In the genomic region with DNA sequence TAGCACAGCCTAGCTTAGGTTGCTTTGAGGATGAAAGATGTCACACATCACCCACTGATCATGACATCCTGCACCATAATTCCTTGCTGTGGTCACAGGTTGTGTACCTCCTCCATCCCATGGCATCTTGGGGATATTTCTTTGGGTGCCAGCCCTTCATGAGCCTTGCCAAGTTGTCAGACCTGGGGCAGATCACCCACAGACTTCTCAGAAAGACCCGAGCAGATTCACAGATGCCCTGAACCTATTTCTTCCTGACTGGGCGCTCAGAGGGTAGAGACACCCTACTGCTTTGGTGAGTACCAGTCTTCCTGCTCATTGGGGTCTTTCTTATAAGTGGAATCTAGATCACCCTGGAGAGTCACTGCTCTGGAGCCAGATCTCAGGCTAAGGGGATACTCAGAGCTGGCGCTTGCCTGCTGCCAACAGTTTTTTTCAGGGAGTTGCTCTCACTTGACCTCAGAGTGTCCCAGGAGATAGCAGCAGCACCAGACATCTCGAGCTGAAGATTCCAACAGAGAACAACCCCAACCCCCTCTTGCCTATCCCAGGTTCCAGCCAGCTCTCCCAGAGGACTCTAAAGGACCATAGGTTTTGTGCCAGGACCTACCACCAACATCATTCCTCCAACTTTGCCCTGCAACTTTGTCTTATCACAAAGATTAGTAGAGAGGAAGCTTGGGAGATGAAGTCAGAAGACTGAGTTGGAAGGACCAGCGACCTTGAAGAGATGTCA, we compare ENCODE assay signal across 22 mouse cellular contexts. TPM values are rescaled to one million over a fixed set of nuclear protein-coding genes. Genes with fewer than 3 reads are reported as not detected.
A peak's percentile ranks its signal among the peaks of the same experiment; 100 is the strongest.
DNase-seq lines count a peak whose midpoint lies in the region; ATAC-seq and TF ChIP-seq lines count a peak whose summit lies in the region.
"Had no signal": no experiment of that assay in that cellular context is flagged by ENCODE, and none has a peak within 500 bp of the region (broad histone marks: within the 10 kb centered on the region; RNA-seq: fewer than 3 reads in every experiment).

No protein-coding gene starts in this region.

- DNase-seq in heart, adult 11 months, result peak; percentile 96
- peak in 1 of 2 experiments; percentile 60 for DNase-seq in heart, adult 2 months
- peak; percentile 23 for DNase-seq in heart, postnatal 25 days (ENCODE audit: low spot score)
- no peak for DNase-seq in kidney, adult 9 months
- DNase-seq in thymus, postnatal 0 days (ENCODE audit: low spot score), result no peak
- DNase-seq: adrenal gland, adult 8-10 months; adrenal gland, postnatal 36 days; B cell, adult 2 months; cerebellum, adult 2 months; cerebellum, postnatal 10 days; gastrocnemius, postnatal 10 days had no signal

- no peak overlapping the region for H3K4me3 ChIP-seq in heart, embryonic 12.5 days
- H3K4me3 ChIP-seq in heart, adult 2 months, result no peak overlapping the region
- no peak overlapping the region for H3K4me3 ChIP-seq in heart, embryonic 13.5 days
- H3K4me3 ChIP-seq in intestine, embryonic 16.5 days (ENCODE audit: low read length), result no peak overlapping the region
- H3K4me3 ChIP-seq: embryonic facial prominence, embryonic 15.5 days; erythroblast, embryonic 14.5 days; forebrain, embryonic 10.5 days; hindbrain, embryonic 15.5 days had no signal

- ATAC-seq in heart, embryonic 12.5 days (ENCODE audit: insufficient number of reproducible peaks, low FRiP score), result no peak
- no peak for ATAC-seq in heart, embryonic 13.5 days (ENCODE audit: extremely low read depth, insufficient number of reproducible peaks, low FRiP score, low TSS enrichment)
- no peak for ATAC-seq in intestine, embryonic 16.5 days
- ATAC-seq: CD4-positive, CD25-positive, alpha-beta regulatory T cell, adult 4 months; forebrain, embryonic 14.5 days; intestine, postnatal 0 days had no signal

- no peak for TF ChIP-seq POLR2A in heart, adult 2 months (IDR thresholded peaks at IDR 0.05; ENCODE audit: insufficient read depth, low read depth, low read length)

- no peaks in the 10 kb centered on the region for H3K27me3 ChIP-seq in heart, embryonic 12.5 days (replicated peaks)
- H3K27me3 ChIP-seq in heart, adult 2 months (ENCODE audit: control insufficient read depth, insufficient read depth, low read length), result no peaks in the 10 kb centered on the region
- H3K27me3 ChIP-seq in heart, embryonic 13.5 days (replicated peaks), result no peaks in the 10 kb centered on the region
- no peaks in the 10 kb centered on the region for H3K27me3 ChIP-seq in intestine, embryonic 16.5 days (replicated peaks; ENCODE audit: control insufficient read depth, insufficient read depth, low read length)
- H3K27me3 ChIP-seq: embryonic facial prominence, embryonic 15.5 days; hindbrain, embryonic 15.5 days had no signal

- H3K79me2 ChIP-seq in heart, adult 2 months (replicated peaks; ENCODE audit: control insufficient read depth, insufficient read depth, low read length), result no peaks in the 10 kb centered on the region

- no peak; the same call in 1 of the 2 replicates for TF ChIP-seq EP300 in heart, adult 2 months (IDR thresholded peaks at IDR 0.05; ENCODE audit: insufficient read depth, low read depth, low read length)

- H3K4me2 ChIP-seq in heart, embryonic 12.5 days, result no peak overlapping the region
- H3K4me2 ChIP-seq in heart, embryonic 13.5 days, result no peak overlapping the region
- H3K4me2 ChIP-seq in intestine, embryonic 16.5 days (ENCODE audit: low read depth, low read length), result no peak overlapping the region
- H3K4me2 ChIP-seq: embryonic facial prominence, embryonic 15.5 days; hindbrain, embryonic 15.5 days had no signal

- H3K9ac ChIP-seq in heart, embryonic 12.5 days, result no peak overlapping the region
- no peak overlapping the region for H3K9ac ChIP-seq in heart, adult 2 months (ENCODE audit: low read depth, low read length)
- no peak overlapping the region for H3K9ac ChIP-seq in heart, embryonic 13.5 days
- H3K9ac ChIP-seq in intestine, embryonic 16.5 days (ENCODE audit: low read depth, low read length), result no peak overlapping the region
- H3K9ac ChIP-seq: embryonic facial prominence, embryonic 15.5 days; hindbrain, embryonic 15.5 days had no signal

- TF ChIP-seq CTCF in heart, adult 2 months (IDR thresholded peaks at IDR 0.05), result no peak

- WGBS in heart, embryonic 12.5 days, result 51% methylated on average over 5 of the region's 5 CpGs
- 44% methylated on average over 5 of the region's 5 CpGs for WGBS in heart, adult 2 months
- 49% methylated on average over 5 of the region's 5 CpGs for WGBS in heart, embryonic 13.5 days
- WGBS in intestine, embryonic 16.5 days, result 79% methylated on average over 5 of the region's 5 CpGs

- H3K27ac ChIP-seq in heart, embryonic 12.5 days (ENCODE audit: poor library complexity, severe bottlenecking), result no peak overlapping the region
- H3K27ac ChIP-seq in heart, adult 2 months, result peak overlapping the region; percentile 55
- peak overlapping the region; percentile 55; the same call in 1 of the 2 replicates for H3K27ac ChIP-seq in heart, embryonic 13.5 days (replicated peaks)
- H3K27ac ChIP-seq in intestine, embryonic 16.5 days (ENCODE audit: low read length), result no peak overlapping the region
- H3K27ac ChIP-seq: embryonic facial prominence, embryonic 15.5 days; forebrain, embryonic 10.5 days; hindbrain, embryonic 15.5 days had no signal

- no peaks in the 10 kb centered on the region for H3K36me3 ChIP-seq in heart, embryonic 12.5 days
- peaks cover 4% of the 10 kb centered on the region; the same call in 1 of the 2 replicates for H3K36me3 ChIP-seq in heart, adult 2 months (ENCODE audit: control insufficient read depth, insufficient read depth, low read length)
- no peaks in the 10 kb centered on the region for H3K36me3 ChIP-seq in heart, embryonic 13.5 days
- H3K36me3 ChIP-seq in intestine, embryonic 16.5 days (ENCODE audit: control insufficient read depth, insufficient read depth, low read length), result no peaks in the 10 kb centered on the region
- H3K36me3 ChIP-seq: embryonic facial prominence, embryonic 15.5 days; G1E; hindbrain, embryonic 15.5 days had no signal

- H3K9me3 ChIP-seq in heart, embryonic 12.5 days (replicated peaks), result no peaks in the 10 kb centered on the region
- no peaks in the 10 kb centered on the region for H3K9me3 ChIP-seq in heart, embryonic 13.5 days
- H3K9me3 ChIP-seq in intestine, embryonic 16.5 days (ENCODE audit: control insufficient read depth, low read length), result no peaks in the 10 kb centered on the region
- H3K9me3 ChIP-seq: embryonic facial prominence, embryonic 15.5 days; forebrain, embryonic 10.5 days; hindbrain, embryonic 15.5 days had no signal

- H3K4me1 ChIP-seq in heart, embryonic 12.5 days (replicated peaks), result peaks cover 16% of the 10 kb centered on the region
- peaks cover 11% of the 10 kb centered on the region for H3K4me1 ChIP-seq in heart, adult 2 months (ENCODE audit: control insufficient read depth, insufficient read depth, low read length)
- H3K4me1 ChIP-seq in heart, embryonic 13.5 days, result peaks cover 20% of the 10 kb centered on the region
- H3K4me1 ChIP-seq in intestine, embryonic 16.5 days (ENCODE audit: control insufficient read depth, insufficient read depth, low read length), result no peaks in the 10 kb centered on the region; the same call in 1 of the 2 replicates
- H3K4me1 ChIP-seq: embryonic facial prominence, embryonic 15.5 days; hindbrain, embryonic 15.5 days had no signal

- intact Hi-C loops in heart, adult 2 months (cut with DNase I), result no loop called here
- intact Hi-C loops in heart, postnatal 25 days (cut with DNase I), result loop anchor here (2.0 kb wide), 1 partner anchor 16 kb away; no protein-coding TSS in a partner anchor

RNA-seq across cellular contexts. Expression of gene Gnao1, which starts 58.9 kb away (rescaled TPM):
- 18.7 and 19.3 TPM in 2 replicates for polyA plus RNA-seq in heart, embryonic 12.5 days (2016; fragmentation: Nextera tagmentation; extraction: Ambion mirVana)
- 10 to 100 TPM; 22.4 to 23.7 TPM for total RNA-seq in heart, adult 2 months (2021)
- 26.7 and 28.3 TPM in 2 replicates for polyA plus RNA-seq in heart, adult 2 months (2012; rRNA removed)
- 9.2 and 13.2 TPM in 2 replicates for polyA plus RNA-seq in heart, embryonic 13.5 days (2015; fragmentation: Nextera tagmentation; extraction: Ambion mirVana)
- total RNA-seq in heart, postnatal 25 days (2021), result 10 to 100 TPM; 26.0 to 27.4 TPM
- polyA plus RNA-seq in thymus, postnatal 0 days (2015; fragmentation: Nextera tagmentation; extraction: Ambion mirVana), result 0.60 and 0.63 TPM in 2 replicates
- polyA plus RNA-seq in intestine, embryonic 16.5 days (2015; fragmentation: Nextera tagmentation; extraction: Ambion mirVana), result 10.4 and 10.6 TPM in 2 replicates
- polyA plus RNA-seq: G1E had no signal

Comparison
In these comparisons a context has a peak if more than half of its experiments do, and no peak if none do; other contexts are left out.
1. H3K27ac ChIP-seq: peak in heart, adult 2 months (single experiment) and heart, embryonic 13.5 days (single experiment); none in heart, embryonic 12.5 days (single experiment) and intestine, embryonic 16.5 days (single experiment).
2. DNase-seq: peak in heart, adult 11 months (single experiment) and heart, postnatal 25 days (single experiment); none in kidney, adult 9 months (single experiment) and thymus, postnatal 0 days (single experiment).